Mouse (Mus musculus) kidney, postnatal 10 days (tissue): ENCODE measurements at regions not wholly inside any gene's neighbourhood (a gene's known extent, or its start where the extent isn't known, plus 50 kb on each side); places are given as distances from the start of the nearest gene placed in this dataset.
A peak's percentile ranks its signal among the peaks of the same experiment; 100 is the strongest.

Source experiments
- DNase-seq: peaks from one replicate; pipeline ENCODE4 v3.0.0; 2021; ENCODE audit warnings: mixed read lengths

DNA sequence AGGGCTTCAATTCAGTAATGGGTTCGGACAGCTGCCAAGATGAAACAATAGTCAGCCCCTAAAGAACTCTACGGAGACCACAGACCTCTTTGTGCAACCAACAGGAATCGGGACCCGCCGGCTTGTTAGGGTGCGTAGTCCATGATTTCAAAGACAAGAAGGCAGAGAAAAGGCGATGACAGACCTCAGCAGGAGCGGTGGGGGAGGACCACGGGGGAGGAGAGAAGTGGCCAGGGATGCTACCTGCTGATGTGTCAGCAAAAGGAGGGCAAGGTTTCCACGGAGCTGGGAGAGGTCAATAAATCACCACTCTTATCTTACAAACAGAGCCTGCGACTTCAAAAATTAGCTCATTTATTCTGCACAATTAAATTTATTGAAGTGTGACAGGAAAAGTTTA, 388.4 kb upstream of the Id4 start:
- no peak for DNase-seq

DNA sequence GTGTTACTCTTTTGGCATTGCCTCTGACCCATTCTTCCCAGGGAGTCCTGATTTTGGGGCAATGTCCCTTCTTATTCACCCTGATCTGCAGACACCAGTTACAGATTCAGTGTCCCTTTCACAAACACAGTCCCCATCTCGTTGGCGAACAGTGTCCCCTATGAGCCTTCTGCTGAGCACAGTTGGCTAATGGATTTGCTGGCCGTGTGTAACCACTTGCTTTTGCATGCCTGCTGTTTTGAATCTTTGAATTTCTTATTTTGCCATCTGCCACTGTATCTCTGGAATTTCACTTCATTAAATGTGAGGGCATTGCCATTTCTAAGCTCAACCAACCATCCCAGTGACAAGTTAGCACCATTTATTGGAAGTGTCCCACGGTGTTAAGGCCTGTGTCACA, 368.5 kb upstream of the Id4 start:
- no peak for DNase-seq

DNA sequence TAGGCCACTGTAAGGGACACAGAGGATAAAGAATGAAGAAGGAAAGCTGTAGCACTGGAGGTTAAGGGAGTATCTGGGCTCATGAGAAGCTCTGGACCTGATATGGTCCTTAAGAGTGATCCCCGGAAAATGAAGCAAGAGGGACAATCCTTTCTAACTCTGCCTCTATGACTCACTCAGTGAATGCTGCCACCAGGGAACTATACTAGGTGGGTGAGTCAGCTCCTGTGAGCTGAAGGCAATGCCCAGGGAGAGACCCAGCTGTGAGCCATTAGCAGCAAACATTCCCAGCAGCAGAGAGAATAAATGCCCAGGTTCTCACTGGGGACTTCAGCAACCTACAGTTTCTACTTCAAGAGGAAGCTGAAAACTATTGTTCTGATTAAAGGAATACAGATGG, 366.7 kb upstream of the Id4 start:
- no peak for DNase-seq

DNA sequence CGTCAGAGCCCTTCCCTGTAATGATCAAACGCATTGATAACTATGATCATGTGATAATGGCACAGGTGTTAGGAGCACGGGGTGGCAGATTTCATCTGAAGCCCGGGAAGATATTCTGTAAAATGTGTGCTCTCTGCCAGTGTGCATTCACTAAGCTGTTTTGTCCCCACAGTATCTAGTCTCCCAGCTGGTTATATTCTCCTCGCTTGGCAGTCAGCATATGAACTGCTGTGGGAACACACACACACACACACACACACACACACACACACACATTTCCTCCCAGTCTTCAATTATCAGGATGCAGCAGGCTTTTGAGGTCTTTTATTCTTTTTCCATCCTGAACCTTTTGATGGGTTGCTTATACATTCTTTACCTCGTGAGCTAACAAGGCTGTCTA, 365.8 kb upstream of the Id4 start:
- DNase-seq = no peak

DNA sequence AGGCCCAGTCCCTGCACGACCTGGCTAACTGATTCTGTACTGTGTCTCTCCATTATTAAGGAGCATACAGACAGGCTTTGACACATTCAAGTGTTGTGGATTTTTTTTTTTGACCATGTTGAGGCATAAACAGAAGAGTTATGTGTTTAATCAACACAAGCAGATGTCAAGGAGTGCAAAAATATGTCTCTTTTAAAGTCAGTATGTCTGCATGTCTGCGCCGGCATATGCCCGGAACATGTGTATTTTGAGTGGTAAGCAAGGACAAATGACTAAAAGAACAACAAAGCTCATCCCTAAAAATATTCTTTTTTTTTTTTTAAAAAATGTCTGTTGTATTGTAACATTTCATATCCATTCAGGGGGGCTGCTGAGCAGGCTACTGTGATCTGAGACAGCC, 364.4 kb upstream of the Id4 start:
- no peak for DNase-seq

DNA sequence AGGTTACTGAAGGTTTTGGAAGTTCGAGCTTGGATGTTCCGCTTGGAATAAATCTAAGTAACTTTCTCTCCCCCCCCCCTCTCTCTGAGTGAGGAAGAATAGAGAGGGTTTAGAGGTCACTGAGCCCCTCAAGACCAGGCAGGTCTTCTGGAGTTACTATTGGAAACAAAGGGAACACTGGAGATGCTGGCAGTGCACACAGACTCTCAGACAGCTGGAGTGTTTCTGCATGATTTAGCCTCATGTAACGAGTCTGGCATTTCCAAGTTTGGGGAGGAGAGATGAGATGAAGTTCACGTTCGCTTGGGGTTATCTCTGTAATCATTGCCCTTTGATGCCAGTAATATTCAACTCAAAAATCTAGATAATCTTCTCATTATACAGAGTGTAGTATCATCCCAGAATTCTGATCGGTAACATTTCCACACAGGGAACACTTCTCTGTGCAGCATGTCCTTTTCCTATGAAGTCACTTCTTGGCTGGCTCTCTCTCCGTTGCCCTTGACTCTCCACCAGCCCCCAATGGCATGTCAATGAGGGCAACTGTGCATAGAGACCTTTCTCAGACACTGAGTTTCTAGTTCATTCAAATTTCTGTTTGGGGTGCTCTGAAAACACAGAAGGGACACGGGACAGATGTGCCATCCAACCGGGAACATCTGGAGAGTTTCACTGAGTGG, 351.0 kb upstream of the Id4 start:
- DNase-seq = no peak

DNA sequence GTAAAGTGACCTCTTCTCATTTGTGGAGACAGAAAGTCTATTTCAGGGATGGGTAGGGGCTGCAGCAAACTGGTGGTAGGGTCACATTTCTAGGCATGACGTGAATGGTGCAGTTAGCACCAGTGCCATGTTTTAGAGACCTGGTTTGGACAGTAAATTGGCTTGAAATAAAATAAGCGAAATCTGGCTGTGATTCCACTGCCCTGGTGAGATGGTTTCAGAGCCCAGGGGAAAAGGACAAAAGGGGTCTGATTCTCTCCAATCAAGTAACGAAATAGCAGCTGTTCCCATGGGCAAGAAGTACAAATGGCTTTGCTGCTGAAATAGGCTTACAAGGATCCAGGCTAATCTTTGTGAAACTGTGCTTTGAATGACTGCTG, 350.5 kb upstream of the Id4 start:
- DNase-seq = no peak

GRCm38 (mm10) chr13:47916456-47916855, 344.6 kb upstream of the Id4 start:
- DNase-seq = peak; percentile 56

DNA sequence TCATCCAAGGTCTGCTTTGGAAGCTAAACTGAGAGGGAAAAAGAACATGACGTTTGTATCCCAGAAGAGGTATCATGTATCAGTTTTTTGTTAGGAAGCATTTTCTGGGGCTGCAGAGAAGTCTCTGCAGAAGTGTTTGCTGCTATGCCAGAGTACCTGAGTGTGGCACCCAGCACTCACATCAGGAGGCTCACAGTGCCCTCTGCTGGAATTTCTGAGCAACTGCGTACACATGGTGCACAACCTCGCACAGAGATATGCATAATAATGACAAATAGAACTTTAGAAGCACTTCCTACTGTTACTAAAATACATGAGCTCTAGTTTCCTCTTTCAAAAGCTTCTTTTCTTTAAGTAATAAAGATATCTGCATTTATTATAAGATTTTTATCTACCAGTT, 343.7 kb upstream of the Id4 start:
- DNase-seq = no peak

GRCm38 (mm10) chr13:47921044-47921443, 340.0 kb upstream of the Id4 start:
- DNase-seq = no peak

DNA sequence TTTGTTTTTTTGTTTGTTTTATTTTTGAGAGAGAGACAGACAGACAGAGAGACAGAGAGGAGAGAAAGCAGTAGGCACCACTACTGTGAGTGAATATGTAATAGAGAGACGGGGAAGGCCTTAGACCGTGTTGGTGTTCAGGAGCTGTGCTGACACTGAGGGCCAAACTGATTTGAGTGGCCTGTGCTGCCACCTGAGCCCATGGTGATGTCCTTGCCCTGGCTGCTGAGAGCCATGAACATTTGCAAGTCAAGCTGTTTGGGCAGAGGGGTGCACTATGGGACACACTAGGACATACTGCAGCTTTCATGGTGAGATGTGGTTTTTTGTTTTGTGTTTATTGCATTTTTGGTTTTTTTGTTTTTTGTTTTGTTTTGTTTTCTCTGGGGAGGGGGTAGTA, 320.3 kb upstream of the Id4 start:
- no peak for DNase-seq

DNA sequence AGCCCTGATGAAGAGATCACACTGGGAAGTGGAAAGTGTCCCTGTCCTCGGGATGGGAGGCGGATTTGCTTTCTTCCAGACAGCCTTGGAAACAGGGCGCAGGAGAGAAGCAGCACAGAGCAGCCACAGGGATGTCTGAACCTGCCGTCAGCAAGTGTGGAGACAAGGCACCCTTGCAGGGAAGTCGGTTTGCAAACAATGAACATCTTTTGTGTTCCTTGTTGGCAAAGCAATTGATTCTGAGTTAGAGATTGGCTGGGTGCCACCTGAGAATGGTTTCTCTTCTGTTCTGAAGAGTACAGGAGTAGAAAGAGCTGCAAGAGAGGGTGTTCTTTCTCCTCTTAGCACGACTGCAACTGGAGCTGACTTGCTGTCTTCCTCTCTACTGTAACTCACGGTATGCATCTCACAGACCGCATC, 318.6 kb upstream of the Id4 start:
- peak; percentile 28 for DNase-seq

GRCm38 (mm10) chr13:47943645-47944044, 317.4 kb upstream of the Id4 start:
- DNase-seq = no peak

DNA sequence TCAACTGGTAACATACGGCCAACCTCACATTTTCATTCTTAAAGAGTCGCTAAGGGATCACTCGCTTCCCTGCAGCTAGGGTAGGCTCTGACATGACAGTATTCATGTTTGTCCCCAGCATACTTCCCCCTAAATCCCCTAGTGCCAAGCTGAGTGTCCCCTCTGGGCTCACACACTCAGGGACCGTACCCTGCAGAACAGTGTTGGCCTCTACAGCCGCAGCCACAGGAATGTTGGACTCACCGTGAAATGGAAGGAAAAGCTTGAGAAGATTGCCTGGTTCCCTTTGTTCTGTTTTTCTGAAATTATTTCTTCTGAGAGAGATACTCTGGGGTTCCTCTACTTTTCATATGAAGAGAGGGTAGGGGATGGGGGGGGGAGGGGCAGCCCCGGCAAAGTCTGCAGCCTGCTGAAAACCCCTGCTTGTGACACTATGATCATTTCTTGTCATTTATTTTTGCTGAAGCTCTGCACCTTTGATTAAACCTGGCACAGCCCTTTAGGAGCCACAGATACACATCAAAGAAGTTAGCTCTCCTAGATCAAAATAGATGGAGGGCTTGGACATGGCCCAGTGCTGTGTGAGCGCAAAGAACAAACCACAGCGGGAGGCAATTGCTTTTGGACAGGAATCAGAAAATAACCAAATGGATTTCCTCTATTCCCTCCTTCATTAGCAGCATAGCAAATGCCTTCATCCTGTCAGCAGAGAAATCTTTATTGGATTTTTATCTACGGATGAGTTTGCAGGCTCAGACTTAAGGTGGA, 312.7 kb upstream of the Id4 start:
- DNase-seq = peak; percentile 35

DNA sequence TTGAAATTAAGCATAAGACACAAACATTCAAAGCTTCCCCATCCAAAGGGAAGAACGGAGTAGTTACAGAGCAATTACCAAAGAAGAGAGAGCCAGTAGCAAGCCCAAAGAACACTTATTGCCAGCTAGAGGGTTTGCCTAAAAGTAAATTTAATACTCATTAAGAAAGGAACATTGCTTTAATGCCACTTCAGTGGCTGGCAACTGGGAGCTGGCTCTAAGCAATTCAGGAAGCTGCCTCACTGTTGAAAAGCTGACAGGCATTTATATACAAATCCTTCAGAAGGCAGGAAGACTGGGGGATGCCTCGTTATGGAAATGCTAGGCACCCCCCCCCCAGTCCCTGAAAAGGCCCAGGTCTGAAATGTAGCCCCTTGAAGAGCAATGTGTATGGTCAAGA, 310.6 kb upstream of the Id4 start:
- no peak for DNase-seq

DNA sequence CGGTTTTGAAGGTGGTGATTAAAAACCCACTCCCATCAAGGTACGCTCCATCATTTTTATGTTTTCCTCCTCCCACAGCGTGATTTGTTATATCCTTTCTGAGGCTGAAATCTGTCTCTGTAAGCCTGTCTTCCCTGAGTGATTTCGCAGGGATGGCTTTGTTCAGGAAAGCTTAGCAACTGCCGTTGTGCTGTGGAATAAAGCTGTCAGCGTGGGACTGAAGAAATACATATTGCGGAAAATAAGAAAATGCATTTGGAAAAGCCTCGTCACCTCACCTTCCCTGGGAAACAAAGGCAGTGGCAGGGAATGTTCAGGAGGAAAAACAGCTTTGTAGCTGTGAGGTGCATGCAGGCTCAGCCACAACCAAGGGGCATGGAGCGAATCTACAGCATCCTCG, 310.0 kb upstream of the Id4 start:
- no peak for DNase-seq

GRCm38 (mm10) chr13:47952946-47953345, 308.1 kb upstream of the Id4 start:
- no peak for DNase-seq

DNA sequence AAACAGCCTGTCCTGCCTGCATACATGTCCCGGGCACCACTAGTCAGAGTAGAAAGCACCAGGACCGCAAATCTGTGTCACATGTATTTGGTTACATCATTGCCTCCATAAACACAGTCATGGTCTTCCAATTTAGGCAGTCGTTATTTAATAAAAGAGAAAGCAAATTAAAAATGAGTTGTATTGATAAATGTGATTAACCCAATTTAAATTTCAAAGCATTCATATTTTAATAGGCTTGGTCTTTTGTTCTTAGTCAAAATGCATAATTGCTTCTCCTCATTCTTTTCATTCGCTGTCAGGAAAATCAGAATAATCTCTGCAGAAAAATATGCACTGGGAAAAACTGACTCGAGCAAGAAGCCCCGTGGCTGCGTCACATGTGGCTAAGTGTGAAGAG, 307.3 kb upstream of the Id4 start:
- DNase-seq = no peak

DNA sequence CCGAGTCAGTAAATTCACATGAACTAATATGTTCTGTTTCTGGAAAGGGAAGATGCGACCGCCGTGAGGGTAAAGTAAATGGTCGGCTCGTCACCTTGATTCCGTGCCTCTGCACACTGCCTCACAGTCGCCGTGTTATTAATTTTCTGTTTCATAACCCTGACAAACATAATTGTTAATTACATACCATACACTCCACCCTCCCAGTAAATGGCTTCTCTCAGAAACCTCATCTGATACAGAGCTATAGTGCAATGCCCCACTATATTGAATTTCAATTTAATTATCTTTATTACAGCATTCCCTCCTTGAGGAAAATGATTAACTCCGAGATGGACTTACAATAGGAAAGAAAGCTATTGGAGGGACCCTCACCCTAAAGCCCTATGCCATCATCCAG, 305.5 kb upstream of the Id4 start:
- DNase-seq = no peak

DNA sequence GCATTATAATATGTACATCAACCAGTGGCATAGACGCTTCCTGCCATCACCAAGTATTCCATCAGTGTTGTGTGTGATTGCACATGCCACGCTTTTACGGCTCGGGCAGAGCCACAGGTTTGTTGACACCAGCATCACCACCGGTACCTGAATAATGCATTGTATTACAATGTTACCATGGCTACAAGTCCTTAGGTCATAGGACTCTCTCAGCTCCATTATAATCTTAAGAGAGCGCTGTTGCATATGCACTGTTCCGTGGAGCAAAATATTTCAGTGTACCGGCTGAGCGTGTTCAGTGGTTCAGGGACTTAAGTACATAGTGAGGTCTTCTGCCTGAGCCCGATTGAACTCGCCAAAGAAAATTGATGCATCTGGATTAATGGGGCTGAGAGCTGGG, 303.4 kb upstream of the Id4 start:
- DNase-seq = no peak

GRCm38 (mm10) chr13:47974216-47974615, 286.8 kb upstream of the Id4 start:
- peak; percentile 13 for DNase-seq

DNA sequence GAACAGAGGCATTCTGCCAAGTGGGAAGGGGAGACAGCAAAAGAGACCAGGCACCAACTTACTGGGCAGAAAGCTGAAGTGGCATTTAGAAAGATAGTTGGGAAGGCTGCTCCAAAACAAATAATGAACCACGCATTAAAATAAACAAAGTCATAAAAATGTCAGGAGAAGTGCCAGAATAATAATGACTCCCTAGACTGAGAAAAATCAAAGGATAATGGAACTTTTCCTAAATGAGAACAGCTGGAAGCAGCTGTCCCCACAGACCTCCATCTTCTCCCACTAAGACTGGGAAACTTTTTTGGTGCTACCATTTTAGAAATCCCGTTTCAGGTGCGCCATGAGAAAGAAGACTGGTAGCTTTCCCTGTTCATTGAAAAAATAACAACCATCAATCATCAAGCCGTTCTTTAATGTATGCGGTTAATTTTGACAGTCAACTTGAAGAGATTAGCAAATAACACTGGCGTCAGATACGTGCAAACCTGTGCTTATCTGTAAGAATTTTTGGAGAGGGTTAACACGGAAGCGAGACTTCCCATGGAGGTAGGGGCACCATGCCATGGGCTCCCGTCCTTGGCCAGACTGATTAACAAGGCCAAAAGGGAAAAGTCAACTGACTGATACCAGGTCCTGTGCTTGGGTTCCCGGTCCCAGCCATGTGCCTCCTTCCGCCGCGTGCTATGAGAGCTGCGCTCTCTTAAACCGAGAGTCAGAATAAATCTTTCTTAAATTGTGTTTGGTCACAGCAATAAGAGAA, 286.1 kb upstream of the Id4 start:
- DNase-seq = peak; percentile 68

GRCm38 (mm10) chr13:47998495-47998894, 262.5 kb upstream of the Id4 start:
- no peak for DNase-seq

DNA sequence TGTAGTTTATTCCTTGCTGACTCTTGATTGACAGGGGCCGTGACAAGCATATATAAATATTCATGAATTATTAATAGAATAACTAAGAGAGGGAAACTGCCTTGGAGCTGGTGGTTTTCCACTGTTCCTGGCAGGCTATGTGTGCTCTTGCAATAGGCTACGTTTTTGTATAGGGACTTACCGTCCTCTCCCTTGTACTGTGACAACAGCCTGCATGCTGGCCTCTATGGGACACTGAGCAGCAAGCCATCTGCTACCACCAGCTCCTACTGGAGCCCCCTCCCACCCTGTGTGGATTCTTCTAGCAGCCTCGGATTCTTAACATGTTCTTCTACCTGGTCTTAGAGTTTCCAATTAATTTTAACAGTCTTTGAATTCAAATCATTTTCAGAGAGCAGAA, 261.6 kb upstream of the Id4 start:
- no peak for DNase-seq
